Mouse (Mus musculus): ENCODE results near the gene Rapsn.

The Rapsn gene

GRCm38 (mm10) chr2:91053934-91054382, 18.5 kb downstream of the Rapsn start, which contains the start of gene Psmc3:
TSS of gene Psmc3 (plus strand) at chr2:91054009.
- DNase-seq = peak; percentile 97

DNA sequence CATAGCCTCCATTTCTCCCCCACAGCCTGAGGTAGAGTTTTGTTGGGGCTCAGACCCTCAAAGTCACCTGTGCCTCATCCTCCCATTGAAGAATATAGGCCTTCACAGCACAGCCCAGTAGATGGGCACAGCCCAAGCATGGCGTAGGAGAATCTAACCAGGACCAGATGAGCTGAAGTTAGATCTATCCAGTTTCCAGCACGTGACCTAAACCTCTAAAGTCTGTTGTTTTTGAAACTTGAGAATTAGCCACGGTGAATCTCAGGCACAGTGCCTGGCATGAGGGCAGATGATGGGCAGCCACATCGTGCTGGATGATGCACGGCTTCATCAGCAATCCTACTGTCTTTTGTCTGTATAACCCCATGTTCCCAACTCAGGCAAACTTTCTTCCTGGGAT, 23.0 kb downstream of the Rapsn start:
- DNase-seq = no peak

DNA sequence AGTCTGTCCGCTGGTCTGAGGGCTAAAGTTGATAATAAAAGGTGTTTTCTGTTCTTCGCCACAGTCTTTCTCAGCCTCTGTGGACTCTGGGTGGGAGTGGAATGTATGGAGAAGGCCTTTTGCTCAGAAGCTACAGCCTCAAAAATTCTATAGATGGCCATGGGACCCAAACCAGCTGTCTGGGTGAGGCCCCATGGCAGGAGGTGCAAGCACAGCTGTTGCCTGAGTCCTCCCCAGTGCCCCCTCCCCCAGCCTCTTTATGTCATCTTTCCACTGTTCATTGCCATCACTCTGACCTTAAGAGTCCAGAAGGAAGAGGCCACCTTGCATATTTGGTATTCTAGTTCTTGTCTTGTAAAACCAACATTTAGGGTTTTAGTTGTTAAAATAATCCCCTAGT, 24.0 kb downstream of the Rapsn start:
- no peak for DNase-seq

DNA sequence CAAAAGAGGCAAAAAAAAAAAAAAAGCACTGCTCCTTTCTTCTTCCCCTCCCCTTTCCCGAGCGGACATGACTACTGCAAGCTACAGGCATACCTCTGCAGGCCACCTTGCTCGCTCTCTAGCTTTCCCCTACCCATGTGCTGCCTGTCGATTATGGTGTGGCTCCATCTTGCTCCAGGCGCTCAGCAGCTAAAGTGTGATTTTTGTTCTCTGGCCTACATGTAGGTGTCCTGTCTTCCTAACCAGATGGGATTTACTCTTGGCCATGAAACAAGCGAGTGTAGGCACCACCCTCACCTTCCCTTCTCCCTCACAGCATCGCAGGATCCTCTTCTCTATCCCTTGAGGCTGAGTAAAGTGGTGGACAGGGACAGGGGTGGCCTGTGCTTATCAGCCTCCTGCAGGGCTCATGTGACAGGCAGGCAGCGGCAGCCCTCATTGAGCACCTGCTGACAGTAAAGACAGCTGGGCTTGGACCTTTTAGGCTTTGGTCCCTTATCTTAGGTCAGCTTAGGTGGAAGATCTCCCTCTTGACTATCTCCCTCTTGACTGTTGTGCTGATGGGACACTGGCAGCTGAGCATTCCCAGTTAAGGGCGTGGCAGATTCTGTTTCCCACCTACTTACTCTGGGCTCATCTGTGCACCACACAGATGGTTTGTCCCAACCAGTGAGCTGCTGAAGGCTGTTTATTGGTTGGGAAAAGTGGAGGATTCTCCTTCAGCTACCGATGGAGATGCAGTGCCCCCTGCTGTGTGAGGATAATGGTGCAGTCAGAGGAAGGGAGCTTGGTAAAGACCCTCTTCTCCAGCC, 25.3 kb downstream of the Rapsn start:
- DNase-seq = no peak

- no peak for DNase-seq
Measured at GRCm38 (mm10) chr2:91061849-91062481, 26.5 kb downstream of the Rapsn start.

- no peak for DNase-seq
Measured at GRCm38 (mm10) chr2:91062779-91063606, 27.6 kb downstream of the Rapsn start.

GRCm38 (mm10) chr2:91064211-91064610, 28.8 kb downstream of the Rapsn start:
- DNase-seq = no peak

GRCm38 (mm10) chr2:91065544-91065943, 30.1 kb downstream of the Rapsn start:
- DNase-seq = peak; percentile 34

DNA sequence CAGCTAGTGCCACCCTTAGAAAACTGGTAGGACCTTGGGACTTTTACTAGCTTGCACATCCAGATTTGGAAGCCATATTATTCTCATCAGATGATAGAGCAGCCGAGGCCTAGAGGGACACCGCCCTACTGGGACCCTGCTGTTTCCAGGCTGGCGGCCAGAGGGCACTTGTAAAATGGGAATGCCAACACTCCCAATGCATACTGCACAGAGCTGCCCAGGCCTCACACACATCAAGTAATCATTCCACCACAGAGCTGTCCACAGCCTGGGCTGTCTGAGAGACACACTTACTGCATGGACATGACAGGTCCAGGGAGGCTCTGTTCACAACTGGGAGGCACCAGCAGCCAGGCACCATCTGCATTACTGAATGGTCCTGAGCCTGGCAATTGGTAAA, 31.0 kb downstream of the Rapsn start:
- no peak for DNase-seq

DNA sequence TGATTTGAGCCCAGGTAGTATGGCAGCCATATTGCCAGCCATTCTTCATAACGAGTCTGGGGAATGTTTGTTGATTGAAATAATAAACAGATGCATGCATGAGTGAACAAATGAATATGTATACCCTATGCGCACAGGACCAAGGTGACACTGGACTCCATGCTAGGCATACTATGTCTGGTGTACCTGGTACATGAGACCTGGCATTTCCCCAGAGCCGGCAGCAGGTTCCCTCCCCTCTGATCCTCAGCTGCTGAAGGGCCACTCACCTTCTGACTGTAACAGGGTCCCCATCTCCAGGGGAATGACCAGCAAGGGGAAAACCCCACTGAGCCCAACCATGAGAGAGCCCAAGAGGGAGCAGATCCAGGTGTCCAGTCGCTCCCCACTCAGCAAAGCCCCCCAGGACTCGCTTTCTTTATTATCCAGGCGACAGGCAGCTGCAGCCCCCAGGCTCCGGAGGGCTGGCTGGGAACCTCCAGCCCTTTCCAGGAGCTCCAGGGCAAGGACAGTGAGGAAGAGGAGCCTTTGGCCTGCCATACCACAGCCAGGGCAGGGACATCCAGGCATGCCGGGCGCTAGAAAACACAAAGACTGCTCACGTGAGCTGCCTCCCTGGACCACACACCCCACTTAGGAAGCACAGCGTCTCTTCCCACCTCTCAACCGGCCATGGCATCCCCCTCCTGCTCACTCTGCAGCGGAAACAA, 32.9 kb downstream of the Rapsn start:
- DNase-seq = no peak

DNA sequence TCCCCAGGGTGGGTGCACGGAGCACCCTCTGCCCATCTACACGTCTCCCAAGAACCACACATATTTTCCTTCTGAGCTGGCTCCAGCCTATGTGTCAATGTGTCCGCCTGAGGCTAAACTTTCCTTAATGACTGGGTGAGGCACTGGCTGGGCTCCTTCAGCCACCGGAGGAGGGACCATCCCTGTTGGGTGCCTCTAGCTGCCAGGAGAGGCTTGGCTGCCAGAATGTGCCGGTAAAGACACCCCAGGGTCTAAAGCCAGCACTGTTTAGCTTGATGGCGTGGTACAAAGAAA, 33.4 kb downstream of the Rapsn start:
- DNase-seq = peak; percentile 30

GRCm38 (mm10) chr2:91069306-91070000, 34.0 kb downstream of the Rapsn start:
- no peak for DNase-seq

DNA sequence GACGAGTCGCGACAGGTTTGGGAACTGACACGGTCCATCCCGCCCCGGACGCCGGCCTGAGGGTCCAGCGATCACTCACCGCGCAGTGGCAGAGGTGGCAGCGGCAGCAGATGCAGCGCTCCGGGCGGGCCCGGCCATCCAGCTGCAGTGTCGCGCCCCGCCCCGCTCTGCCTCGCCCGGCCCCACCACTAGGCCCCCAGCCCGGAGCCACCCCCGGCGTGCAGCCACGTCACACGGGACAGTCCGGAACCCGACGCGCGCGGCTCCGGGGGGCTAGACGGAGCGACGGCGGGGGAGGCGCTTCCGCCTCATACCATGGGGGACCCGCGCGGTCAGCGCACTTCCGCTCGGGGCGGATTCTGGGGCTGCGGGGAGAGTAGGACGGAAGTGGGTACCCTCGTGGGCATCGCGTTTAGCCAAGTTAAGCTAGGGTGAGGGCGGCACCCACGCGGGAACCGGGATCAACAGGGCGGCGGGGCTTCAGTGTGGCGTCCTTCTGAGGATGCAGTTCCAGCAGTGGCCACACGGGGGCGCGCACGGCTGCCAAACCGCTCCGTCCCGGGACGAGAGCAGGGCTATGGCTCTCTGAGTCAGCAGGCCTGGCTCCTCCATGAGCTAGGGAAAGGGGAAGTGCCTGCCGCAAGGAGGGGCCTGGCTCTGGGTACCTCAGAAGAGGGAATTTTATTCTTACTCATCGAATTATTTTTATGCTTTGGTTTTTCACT, 34.8 kb downstream of the Rapsn start, which contains the start of gene Slc39a13:
Gene Slc39a13 (minus strand): TSS at position 342 of the 725 bp plus-strand sequence.
- DNase-seq = peak; percentile 96

DNA sequence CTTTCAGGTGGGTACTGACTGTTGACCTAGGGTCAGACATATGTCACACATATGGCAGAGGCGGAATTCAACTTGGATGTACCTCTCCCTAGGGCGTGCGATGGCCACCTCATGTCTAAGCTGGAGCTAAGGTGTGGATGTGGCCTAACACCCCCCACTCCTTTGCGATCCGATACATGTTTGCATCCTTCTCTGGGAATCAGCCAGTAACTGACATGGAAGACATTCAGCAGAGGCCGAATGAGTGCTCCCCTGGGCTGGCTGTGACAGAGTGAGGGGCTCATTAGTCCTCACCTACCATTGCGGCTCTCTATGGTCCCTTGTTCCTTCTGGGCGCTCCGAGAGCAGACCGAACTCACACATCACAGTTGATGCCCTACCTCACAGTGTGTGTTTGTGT, 35.6 kb downstream of the Rapsn start:
- DNase-seq = peak; percentile 31

DNA sequence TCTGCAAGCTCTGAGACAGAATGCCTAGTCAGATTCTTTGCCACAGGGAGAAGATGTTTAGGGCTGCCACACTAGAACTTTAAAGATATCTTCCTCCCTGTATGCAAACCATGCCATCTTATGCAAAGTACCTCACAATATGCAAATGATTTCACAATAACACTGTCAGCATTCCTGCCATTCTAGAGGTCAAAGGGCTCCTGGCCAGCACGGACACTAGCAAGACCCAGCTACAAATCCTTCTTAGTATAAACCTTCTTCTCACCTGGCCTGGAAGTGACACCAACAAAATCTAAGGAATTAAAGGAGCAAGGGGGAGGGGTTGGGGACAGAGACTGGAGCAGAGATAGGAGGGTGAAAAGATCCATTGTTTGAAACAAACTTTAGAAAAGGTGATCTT, 36.7 kb downstream of the Rapsn start:
- DNase-seq = no peak

- no peak for DNase-seq
Measured at GRCm38 (mm10) chr2:91077957-91078313, 42.5 kb downstream of the Rapsn start.

DNA sequence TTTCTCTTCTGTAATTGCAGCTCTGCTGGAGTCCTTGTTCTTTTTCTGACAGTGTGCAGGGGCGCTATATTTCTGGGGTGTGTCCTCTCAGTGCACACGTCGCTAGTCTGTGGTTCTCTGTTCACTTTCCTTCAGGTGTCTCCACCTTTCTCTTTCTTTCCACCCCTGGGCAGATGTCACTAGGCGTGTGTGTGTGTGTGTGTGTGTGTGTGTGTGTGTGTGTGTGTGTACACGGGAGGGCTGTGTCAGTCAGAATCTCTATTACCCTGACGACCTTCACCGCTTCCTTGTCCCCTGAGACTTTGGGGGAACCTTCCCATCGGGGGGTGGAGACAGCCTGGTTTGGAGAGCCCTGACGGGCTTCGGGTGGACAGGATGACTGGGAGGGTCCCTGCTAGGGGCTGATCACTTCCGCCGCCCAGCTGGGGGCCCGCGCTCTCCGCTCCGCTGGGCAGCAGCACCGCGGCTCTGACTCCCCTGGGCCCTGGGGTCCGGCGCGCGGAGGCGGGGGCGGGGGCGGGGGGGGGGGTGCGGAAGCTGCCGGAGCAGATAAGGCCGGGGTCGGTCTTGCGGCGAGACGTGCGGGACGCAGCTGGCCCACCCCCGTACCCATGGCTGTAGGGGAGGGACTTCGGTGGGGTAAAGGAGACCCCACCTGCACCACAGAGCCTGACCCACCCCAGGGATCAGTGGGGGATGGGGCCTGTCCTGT, 43.0 kb downstream of the Rapsn start:
- no peak for DNase-seq

- DNase-seq = no peak
Measured at GRCm38 (mm10) chr2:91079026-91079384, 43.6 kb downstream of the Rapsn start.

DNA sequence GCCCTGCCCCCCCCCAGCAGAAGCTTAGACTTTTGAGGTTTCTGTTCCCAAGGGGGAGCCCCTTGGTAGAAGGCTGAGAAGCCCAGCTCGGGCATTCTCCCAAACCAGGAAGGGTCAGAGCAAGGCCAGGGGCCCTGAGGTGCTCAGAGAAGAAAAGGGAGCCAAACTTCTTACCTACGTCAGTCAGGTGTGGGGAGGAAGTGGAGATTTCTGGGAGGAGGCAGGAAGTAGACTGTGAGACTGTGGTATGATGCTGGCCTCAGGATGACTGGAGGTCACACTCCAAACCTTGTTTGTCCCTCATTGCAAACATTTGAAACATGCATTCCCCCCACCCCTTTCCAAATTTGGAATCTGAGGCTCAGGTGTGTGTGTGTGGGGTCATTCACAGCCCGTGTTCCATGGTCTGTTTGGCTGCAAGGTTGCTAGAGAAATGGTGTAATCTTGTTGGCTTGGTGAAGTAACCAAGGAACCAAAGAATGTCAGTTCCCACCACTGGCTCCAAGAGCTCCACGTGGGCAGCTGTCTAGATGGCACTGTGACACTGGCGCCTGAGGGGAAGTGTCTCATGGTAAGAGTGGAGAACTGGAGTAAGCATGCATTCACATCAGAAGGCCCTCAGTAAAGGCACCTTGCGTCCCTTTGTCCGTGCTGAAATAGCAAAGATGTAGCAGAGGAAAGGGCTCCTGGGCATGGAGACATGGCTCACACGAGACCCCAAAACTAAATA, 45.5 kb downstream of the Rapsn start:
- DNase-seq = no peak

Data from cerebellum, adult 11 months (tissue).